Mouse (Mus musculus): ENCODE measurements around the gene Pfdn6. TPM values are rescaled to one million over a fixed set of nuclear protein-coding genes. Genes with fewer than 3 reads are reported as not detected.
A peak's percentile ranks its signal among the peaks of the same experiment; 100 is the strongest.

Gene Pfdn6
- polyA plus RNA-seq, 1 experiment: not detected

GRCm38 (mm10) chr17:33938783-33939182 is 1.4 kb downstream of the Pfdn6 start:
- WGBS: 78% methylated on average over 11 of the region's 11 CpGs
- Histone ChIP-seq H3K27ac (ENCODE audit: insufficient read depth, low read depth, low read length) (no peak overlapping the region), H3K4me1 (ENCODE audit: control insufficient read depth, insufficient read depth, low read length) (peaks cover 20% of the 10 kb centered on the region), H3K4me3 (ENCODE audit: insufficient read depth, low read depth, low read length) (no peak overlapping the region)
- no peak for TF ChIP-seq CTCF (IDR thresholded peaks at IDR 0.05; ENCODE audit: insufficient read depth, low read depth, low read length)
- no peak for TF ChIP-seq POLR2A (IDR thresholded peaks at IDR 0.05; ENCODE audit: insufficient read depth, low read depth, low read length)

- no peak overlapping the region for H3K27ac ChIP-seq (ENCODE audit: insufficient read depth, low read depth, low read length)
- TF ChIP-seq CTCF (IDR thresholded peaks at IDR 0.05; ENCODE audit: insufficient read depth, low read depth, low read length) (no peak), POLR2A (IDR thresholded peaks at IDR 0.05; ENCODE audit: insufficient read depth, low read depth, low read length) (no peak)
- 87% methylated on average over 15 of the region's 15 CpGs for WGBS
- peaks cover 20% of the 10 kb centered on the region for H3K4me1 ChIP-seq (ENCODE audit: control insufficient read depth, insufficient read depth, low read length)
- H3K4me3 ChIP-seq (ENCODE audit: insufficient read depth, low read depth, low read length): no peak overlapping the region
These were observed 3.1 kb downstream of the Pfdn6 start for GRCm38 (mm10) chr17:33936993-33937392.

DNA sequence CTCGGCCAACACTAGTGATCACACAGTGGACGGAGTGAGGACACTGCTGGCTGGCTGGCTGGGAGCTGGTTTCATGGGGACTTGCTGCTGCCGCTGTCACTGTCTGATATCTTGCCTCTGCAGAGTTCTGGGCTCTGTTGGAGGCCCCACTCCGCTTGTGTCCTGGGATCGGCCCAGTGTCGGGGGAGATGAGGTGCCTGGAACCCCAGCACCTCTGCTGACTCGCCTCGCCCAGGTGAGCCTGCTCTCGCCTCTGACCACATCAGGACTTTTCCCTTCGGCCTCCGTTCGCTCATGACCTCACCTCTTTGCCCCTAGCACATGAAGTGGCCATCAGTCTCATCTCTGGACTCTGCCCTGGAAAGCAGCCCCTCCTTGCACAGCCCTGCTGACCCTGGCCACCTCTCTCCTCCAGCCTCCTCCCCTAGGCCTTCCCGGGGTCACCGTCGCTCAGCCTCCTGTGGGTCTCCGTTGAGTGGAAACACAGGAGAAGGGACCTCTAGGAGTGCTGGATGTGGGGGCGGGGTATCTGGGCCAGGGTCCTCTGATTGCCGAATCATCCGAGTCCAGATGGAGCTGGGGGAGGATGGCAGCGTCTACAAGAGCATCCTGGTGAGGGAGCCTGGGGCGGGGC is 4.6 kb downstream of the Pfdn6 start:
- no peak overlapping the region for H3K27ac ChIP-seq (ENCODE audit: insufficient read depth, low read depth, low read length)
- no peak for TF ChIP-seq POLR2A (IDR thresholded peaks at IDR 0.05; ENCODE audit: insufficient read depth, low read depth, low read length)
- TF ChIP-seq CTCF (IDR thresholded peaks at IDR 0.05; ENCODE audit: insufficient read depth, low read depth, low read length): no peak
- H3K4me1 ChIP-seq (ENCODE audit: control insufficient read depth, insufficient read depth, low read length): peaks cover 18% of the 10 kb centered on the region
- WGBS: 91% methylated on average over 21 of the region's 21 CpGs
- no peak overlapping the region for H3K4me3 ChIP-seq (ENCODE audit: insufficient read depth, low read depth, low read length)

GRCm38 (mm10) chr17:33932970-33933369 is 7.2 kb downstream of the Pfdn6 start:
- Histone ChIP-seq H3K27ac (ENCODE audit: insufficient read depth, low read depth, low read length) (no peak overlapping the region), H3K4me3 (ENCODE audit: insufficient read depth, low read depth, low read length) (no peak overlapping the region), H3K4me1 (ENCODE audit: control insufficient read depth, insufficient read depth, low read length) (peaks cover 12% of the 10 kb centered on the region)
- TF ChIP-seq CTCF (IDR thresholded peaks at IDR 0.05; ENCODE audit: insufficient read depth, low read depth, low read length): no peak
- TF ChIP-seq POLR2A (IDR thresholded peaks at IDR 0.05; ENCODE audit: insufficient read depth, low read depth, low read length): no peak
- 92% methylated on average over 15 of the region's 15 CpGs for WGBS

DNA sequence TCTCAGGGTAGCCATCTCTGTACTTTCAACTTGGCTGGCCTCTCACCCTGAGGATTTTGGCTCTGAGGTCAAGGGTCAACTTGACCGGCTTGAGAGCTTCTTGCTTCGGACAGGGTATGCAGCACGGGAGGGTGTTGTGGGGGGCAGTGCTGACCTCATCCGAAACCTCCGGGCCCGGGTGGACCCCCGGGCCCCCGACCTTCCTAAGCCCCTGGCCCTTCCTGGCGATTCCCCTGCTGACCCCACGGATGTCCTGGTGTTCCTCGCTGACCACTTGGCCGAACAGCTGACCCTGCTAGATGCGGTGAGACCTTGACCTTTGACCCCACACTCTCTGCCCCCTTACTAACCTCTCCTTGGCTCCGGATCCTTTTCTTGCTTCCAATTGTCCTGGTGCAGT is 7.7 kb downstream of the Pfdn6 start:
- Histone ChIP-seq H3K27ac (ENCODE audit: insufficient read depth, low read depth, low read length) (no peak overlapping the region), H3K4me3 (ENCODE audit: insufficient read depth, low read depth, low read length) (no peak overlapping the region), H3K4me1 (ENCODE audit: control insufficient read depth, insufficient read depth, low read length) (peaks cover 12% of the 10 kb centered on the region)
- 87% methylated on average over 14 of the region's 14 CpGs for WGBS
- TF ChIP-seq POLR2A (IDR thresholded peaks at IDR 0.05; ENCODE audit: insufficient read depth, low read depth, low read length): no peak
- TF ChIP-seq CTCF (IDR thresholded peaks at IDR 0.05; ENCODE audit: insufficient read depth, low read depth, low read length): no peak

DNA sequence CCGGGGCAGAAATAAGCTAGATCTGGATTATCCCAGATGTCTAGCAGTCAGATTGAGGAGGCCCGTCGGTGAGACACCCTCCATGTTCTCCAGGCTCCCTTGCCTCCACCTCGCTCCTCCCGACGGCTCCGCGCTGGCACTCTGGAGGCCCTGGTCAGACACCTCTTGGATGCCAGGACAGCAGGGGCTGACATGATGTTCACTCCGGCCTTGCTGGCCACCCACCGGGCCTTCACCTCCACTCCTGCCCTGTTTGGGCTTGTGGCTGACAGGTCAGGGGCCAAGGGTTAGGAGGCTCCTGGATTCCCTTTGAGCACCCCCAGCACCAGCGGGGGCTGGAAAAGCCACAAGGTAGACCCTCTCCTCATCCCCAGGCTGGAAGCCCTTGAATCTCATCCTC is 8.2 kb downstream of the Pfdn6 start:
- WGBS: 94% methylated on average over 11 of the region's 11 CpGs
- no peak for TF ChIP-seq POLR2A (IDR thresholded peaks at IDR 0.05; ENCODE audit: insufficient read depth, low read depth, low read length)
- no peak for TF ChIP-seq CTCF (IDR thresholded peaks at IDR 0.05; ENCODE audit: insufficient read depth, low read depth, low read length)
- Histone ChIP-seq H3K4me3 (ENCODE audit: insufficient read depth, low read depth, low read length) (no peak overlapping the region), H3K27ac (ENCODE audit: insufficient read depth, low read depth, low read length) (no peak overlapping the region), H3K4me1 (ENCODE audit: control insufficient read depth, insufficient read depth, low read length) (peaks cover 12% of the 10 kb centered on the region)

DNA sequence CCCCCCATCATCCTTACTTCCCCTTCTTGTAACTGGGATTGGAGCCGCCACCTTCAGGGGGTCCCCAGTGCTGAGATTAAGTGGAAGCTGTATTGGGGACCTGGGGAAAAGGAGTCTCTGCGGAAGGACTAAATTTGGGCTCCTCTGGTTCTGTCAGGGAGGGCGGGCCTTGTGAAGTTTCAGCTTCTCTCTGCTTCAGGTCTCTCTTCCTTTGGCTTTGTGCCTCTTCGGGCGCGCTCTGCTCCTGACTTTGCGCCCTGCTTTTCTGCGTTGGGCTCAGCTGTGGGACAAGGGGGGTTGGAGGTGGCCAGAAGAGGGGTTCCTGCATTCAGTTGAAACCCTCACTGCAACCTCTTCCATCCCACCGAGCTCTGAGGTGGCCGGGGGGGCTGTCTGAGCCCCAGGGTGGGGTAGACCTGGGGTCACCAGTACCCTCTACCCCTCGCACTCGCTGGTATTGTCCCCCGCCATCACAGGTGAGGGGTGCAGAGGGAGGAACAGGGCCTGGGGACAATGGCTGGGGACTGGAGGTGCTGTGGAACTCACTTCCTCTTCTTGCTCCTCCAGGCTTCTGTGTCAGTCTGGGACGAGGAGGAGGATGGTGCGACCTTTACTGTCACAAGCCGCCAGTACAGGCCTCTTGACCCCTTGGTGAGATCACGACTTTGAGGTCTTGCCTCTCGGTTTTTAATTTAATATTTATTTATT is 8.8 kb downstream of the Pfdn6 start:
- H3K4me1 ChIP-seq (ENCODE audit: control insufficient read depth, insufficient read depth, low read length): peaks cover 12% of the 10 kb centered on the region
- 34% methylated on average over 18 of the region's 18 CpGs for WGBS
- no peak overlapping the region for H3K27ac ChIP-seq (ENCODE audit: insufficient read depth, low read depth, low read length)
- H3K4me3 ChIP-seq (ENCODE audit: insufficient read depth, low read depth, low read length): peak overlapping the region; percentile 77
- no peak for TF ChIP-seq CTCF (IDR thresholded peaks at IDR 0.05; ENCODE audit: insufficient read depth, low read depth, low read length)
- no peak for TF ChIP-seq POLR2A (IDR thresholded peaks at IDR 0.05; ENCODE audit: insufficient read depth, low read depth, low read length)

DNA sequence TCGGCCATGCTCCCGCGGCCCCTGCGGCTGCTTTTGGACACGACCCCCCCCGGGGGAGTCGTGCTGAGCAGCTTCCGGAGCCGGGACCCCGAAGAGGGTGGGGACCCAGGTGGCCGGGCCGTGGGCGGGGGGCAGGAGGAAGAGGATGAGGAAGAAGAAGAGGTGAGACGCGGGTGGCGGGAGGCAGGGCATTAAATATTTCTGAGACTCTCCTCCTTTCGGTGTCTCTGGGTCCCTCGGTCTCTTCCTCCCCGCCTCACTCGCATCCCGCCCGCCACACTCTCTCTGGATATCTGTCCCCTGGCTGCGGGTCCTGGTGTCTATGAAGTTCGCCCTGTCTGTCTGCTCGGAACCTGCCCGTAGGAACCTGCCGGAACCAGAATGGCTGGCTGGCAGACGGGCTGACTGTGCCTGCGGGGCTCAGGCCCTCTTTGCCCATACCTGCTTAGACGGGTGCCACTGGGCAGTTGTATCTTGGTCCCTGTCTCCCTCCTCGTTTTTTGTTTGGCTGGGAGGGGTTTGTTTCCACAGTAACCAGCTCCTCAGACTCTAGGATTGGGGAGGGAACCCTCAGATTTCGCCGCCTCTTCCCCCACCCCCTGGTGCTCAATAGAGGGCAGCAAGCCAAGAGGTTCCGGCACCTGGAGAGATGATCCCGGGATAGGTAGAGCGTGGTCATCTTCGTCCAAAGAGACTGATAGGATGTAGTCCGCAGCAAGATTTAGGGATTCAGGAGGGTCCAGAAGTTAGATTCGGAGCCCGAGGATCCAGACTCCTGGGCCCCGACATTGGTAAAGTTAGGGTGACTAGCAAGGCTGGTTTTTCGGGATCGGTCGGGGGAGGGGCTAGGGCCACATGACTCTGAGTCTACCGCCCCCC is 9.6 kb downstream of the Pfdn6 start:
- Histone ChIP-seq H3K27ac (ENCODE audit: insufficient read depth, low read depth, low read length) (peak overlapping the region; percentile 42), H3K4me3 (ENCODE audit: insufficient read depth, low read depth, low read length) (peak overlapping the region; percentile 77), H3K4me1 (ENCODE audit: control insufficient read depth, insufficient read depth, low read length) (peaks cover 12% of the 10 kb centered on the region)
- TF ChIP-seq POLR2A (IDR thresholded peaks at IDR 0.05; ENCODE audit: insufficient read depth, low read depth, low read length) (no peak), CTCF (IDR thresholded peaks at IDR 0.05; ENCODE audit: insufficient read depth, low read depth, low read length) (no peak)
- under 1% methylated on average over 45 of the region's 45 CpGs for WGBS
